ENCODE assay signal across 22 mouse cellular contexts in genomic region chr2:49204081-49204480, GRCm38 (mm10).
DNase-seq lines count a peak whose midpoint lies in the region; ATAC-seq and TF ChIP-seq lines count a peak whose summit lies in the region.
"Had no signal": no experiment of that assay in that cellular context is flagged by ENCODE, and none has a peak within 500 bp of the region (broad histone marks: within the 10 kb centered on the region; RNA-seq: fewer than 3 reads in every experiment).

No protein-coding gene starts in this region.

- TF ChIP-seq POLR2A in heart, adult 2 months (IDR thresholded peaks at IDR 0.05; ENCODE audit: insufficient read depth, low read depth, low read length), result no peak

- TF ChIP-seq EP300 in heart, adult 2 months (IDR thresholded peaks at IDR 0.05; ENCODE audit: insufficient read depth, low read depth, low read length), result no peak

- H3K9ac ChIP-seq in heart, adult 2 months (ENCODE audit: low read depth, low read length), result no peak overlapping the region
- H3K9ac ChIP-seq: embryonic facial prominence, embryonic 13.5 days; embryonic facial prominence, embryonic 15.5 days; forebrain, embryonic 12.5 days had no signal

- H3K27me3 ChIP-seq in heart, adult 2 months (ENCODE audit: control insufficient read depth, insufficient read depth, low read length), result no peaks in the 10 kb centered on the region
- H3K27me3 ChIP-seq: embryonic facial prominence, embryonic 13.5 days; embryonic facial prominence, embryonic 15.5 days; forebrain, embryonic 12.5 days had no signal

- H3K4me1 ChIP-seq in heart, adult 2 months (ENCODE audit: control insufficient read depth, insufficient read depth, low read length), result no peaks in the 10 kb centered on the region
- H3K4me1 ChIP-seq: embryonic facial prominence, embryonic 13.5 days; embryonic facial prominence, embryonic 15.5 days; forebrain, embryonic 10.5 days; forebrain, embryonic 12.5 days had no signal

- no peak overlapping the region for H3K4me3 ChIP-seq in heart, adult 2 months
- H3K4me3 ChIP-seq: embryonic facial prominence, embryonic 13.5 days; embryonic facial prominence, embryonic 15.5 days; forebrain, embryonic 10.5 days; forebrain, embryonic 12.5 days had no signal

- no peak for TF ChIP-seq CTCF in heart, adult 2 months (IDR thresholded peaks at IDR 0.05)

- H3K27ac ChIP-seq in heart, adult 2 months, result no peak overlapping the region
- H3K27ac ChIP-seq: embryonic facial prominence, embryonic 13.5 days; embryonic facial prominence, embryonic 15.5 days; forebrain, embryonic 10.5 days; forebrain, embryonic 12.5 days had no signal

- no peaks in the 10 kb centered on the region for H3K79me2 ChIP-seq in heart, adult 2 months (replicated peaks; ENCODE audit: control insufficient read depth, insufficient read depth, low read length)

- intact Hi-C loops in heart, adult 2 months (cut with DNase I), result no loop called here

- no peaks in the 10 kb centered on the region for H3K36me3 ChIP-seq in heart, adult 2 months (ENCODE audit: control insufficient read depth, insufficient read depth, low read length)
- H3K36me3 ChIP-seq: embryonic facial prominence, embryonic 13.5 days; embryonic facial prominence, embryonic 15.5 days; forebrain, embryonic 10.5 days; forebrain, embryonic 12.5 days had no signal

- WGBS in heart, adult 2 months, result 44% methylated on average over 1 of the region's 1 CpGs

- peak; percentile 24 for DNase-seq in 3134 (ENCODE audit: extremely low read depth, insufficient read length, low spot score)
- peak; percentile 47 for DNase-seq in 416B (ENCODE audit: low read depth)
- peak; percentile 38 for DNase-seq in NIH3T3 (ENCODE audit: low read depth)
- DNase-seq in fibroblast of lung, adult 2 months (ENCODE audit: low read depth), result peak; percentile 10
- no peak for DNase-seq in heart, adult 2 months
- no peak for DNase-seq in layer of hippocampus, adult 8-10 months (ENCODE audit: low spot score in 2 of 2)
- DNase-seq: adrenal gland, adult 2 months; adrenal gland, postnatal 10 days; adrenal gland, postnatal 25 days; cerebellum, adult 11-12 months; cerebellum, adult 2 months; cerebellum, adult 9-11 months; cerebellum, postnatal 14 days; cerebellum, postnatal 36 days; embryo, embryonic 11 days had no signal

- ATAC-seq in erythroblast, adult 5-6 weeks (replicated peaks; ENCODE audit: low FRiP score, poor library complexity, severe bottlenecking), result no peak
- ATAC-seq: forebrain, embryonic 14.5 days; forebrain, embryonic 16.5 days had no signal

Comparison
In these comparisons a context has a peak if more than half of its experiments do, and no peak if none do; other contexts are left out.
1. DNase-seq: peak in 3134 (single experiment), 416B (single experiment), NIH3T3 (single experiment) and fibroblast of lung, adult 2 months (single experiment); none in heart, adult 2 months (0 of 2) and layer of hippocampus, adult 8-10 months (0 of 2).